Mouse (Mus musculus): ENCODE results near the gene Tmem170b. TPM values are rescaled to one million over a fixed set of nuclear protein-coding genes. Genes with fewer than 3 reads are reported as not detected.
"Not testable (repeated sequence)": the region's sequence is repeated elsewhere in the genome, so short reads cannot be mapped to it uniquely, and the experiment has no call there.

Tmem170b gene
- total RNA-seq, 4 experiments from 2014 or later: 83.3 to 88.9 (median 87.6) TPM

DNA sequence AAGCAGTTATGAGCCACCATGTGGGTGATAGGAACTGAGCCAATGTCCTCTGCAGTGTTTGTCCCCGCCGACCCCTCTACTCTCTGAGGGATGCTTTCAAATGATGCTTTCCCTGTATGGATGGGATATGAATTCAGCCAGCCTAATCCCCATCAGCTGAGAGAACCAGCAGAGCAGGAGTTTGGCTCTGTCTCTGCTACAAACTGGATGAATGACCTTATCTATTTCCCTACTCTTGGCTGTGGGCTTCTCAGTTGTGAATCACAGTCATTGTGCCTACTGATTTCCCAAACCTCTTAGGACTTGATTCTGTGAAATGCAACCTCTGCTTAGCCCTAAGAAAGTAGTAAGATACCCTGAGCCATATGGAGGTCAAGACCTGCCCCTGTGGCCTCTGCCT, 64.2 kb downstream of the Tmem170b start:
- DNase-seq (ENCODE audit: low spot score in 2 of 2): no peak

DNA sequence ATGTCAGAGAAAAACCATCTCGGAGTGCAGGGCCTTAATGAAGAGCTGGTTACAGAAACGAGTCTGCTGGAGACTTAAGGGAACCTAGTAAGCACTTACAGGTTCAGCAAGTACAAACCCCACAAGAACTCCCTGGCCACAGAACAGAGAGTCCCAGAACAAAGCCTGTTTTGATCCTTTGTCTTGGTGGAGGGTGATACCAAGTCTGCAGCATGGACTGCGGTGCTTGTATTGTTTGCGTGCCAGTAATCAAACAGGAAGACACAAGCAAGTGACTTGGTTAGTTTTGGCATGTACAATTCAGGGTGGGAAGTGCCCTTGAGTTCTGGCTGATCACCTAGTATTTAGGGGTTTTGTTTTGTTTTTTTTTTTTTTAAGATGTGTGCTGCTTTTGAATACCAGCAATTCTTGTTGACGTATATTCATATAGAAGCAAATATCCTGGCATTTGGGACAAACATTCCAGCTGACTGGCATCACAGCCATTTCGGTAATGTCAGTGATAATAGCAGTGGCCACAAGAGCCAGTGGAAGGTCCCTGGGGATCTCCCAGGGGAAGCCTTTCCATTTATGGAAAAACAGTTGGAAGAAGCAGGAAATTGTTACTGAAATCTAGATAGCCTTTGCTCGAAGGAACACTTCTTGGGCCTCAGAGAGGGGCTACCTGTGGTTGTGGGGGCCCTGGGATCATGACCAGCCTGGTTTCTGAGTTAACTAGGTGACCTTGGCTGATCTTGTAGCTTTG, 64.9 kb downstream of the Tmem170b start:
- DNase-seq (ENCODE audit: low spot score in 2 of 2): no peak

DNA sequence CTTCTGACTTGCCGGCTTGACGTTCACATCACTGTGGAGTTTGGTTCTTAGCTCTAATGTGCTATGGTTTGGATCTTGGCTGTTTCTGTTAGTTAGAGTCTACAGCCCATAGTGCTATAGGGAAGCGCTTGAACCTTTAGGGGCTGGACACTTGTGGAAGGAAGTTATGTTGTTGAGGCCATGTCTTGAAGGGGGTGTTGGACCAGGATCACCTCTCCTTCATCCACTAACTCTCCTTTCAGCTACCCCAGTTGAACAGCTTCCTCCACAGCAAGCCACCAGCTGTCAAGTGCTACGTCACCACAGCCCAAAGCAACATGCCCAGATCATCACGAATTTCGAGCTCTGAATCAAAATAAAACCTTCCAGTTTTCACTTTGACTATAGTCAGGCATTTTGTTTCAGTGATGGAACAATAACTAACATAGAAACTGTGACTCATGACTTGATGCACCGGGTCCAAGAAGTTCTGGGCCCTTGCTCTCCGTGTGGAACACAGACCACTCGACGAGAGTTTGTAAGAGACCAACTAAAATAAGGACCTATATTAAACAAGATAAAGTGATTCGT, 65.5 kb downstream of the Tmem170b start:
- DNase-seq (ENCODE audit: low spot score in 2 of 2): no peak

DNA sequence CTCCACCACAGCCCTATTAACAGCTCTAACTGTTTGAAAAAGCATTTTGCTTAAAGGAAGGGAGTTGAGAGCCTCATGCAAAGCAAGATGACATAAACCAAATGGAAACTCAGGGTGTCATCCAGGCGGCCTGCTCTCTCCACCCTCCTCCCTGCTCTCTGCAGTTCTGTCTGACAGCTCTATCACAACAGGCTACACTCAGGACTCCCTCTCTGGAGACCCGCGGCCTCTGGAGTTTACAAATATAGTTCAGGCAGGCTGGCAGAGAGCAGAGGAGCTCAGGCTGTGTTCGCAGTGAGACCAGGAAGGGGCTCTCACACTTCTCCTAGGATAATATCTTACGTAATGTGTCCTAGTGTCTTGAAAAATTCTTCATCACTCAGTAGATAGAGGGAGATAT, 67.2 kb downstream of the Tmem170b start:
- not testable (repeated sequence) for DNase-seq (ENCODE audit: low spot score in 2 of 2)

DNA sequence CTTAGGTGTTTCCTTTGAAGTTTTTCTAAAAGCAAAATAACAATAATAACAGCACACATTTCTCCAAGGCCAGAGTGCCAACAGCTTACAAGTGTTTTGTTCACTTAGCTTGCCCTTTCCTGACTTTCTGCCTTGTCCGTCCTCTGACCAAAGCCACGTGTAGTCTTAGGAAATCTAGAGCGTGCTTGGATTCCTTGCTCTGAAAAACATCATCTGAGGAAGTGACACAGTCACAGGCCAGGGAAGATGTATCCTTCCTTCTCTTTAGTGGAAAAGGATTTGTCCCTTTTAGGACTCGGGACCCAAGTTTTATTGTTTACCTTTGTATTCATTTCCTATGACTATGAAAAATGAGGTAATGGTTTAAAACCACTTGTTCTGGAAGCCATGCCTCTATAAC, 67.8 kb downstream of the Tmem170b start:
- DNase-seq (ENCODE audit: low spot score in 2 of 2): no peak

DNA sequence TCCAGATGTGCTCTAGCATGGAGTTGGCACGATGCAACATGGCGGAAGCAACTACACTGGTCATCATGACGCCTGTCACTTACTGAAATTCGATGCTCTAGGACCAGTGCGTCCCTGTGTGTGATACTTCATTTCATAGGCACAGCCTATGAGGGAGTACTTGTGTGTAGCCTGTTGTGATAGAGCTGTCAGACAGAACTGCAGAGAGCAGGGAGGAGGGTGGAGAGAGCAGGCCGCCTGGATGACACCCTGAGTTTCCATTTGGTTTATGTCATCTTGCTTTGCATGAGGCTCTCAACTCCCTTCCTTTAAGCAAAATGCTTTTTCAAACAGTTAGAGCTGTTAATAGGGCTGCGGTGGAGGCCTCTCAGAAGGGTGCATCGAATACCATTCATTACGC, 68.9 kb downstream of the Tmem170b start:
- DNase-seq (ENCODE audit: low spot score in 2 of 2): not testable (repeated sequence)

DNA sequence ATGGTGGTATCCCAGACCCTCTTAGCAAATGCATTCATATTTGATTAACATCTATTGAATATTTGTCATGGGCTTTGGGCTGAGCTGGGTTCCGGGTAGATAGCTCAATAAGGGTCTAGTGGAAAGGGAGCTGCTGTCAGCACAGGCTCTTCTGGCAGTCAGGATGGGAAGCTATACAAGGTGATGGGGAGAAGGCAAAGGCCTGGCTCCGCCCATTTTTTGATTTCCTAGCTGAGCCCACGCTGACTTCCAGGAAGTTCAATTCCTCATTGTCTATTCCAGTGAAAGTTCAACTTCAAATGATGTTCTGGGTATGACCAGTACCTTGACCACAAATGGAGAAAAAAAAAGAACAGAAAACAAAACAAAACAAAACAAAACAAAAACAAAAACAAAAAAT, 69.8 kb downstream of the Tmem170b start:
- DNase-seq (ENCODE audit: low spot score in 2 of 2): no peak

DNA sequence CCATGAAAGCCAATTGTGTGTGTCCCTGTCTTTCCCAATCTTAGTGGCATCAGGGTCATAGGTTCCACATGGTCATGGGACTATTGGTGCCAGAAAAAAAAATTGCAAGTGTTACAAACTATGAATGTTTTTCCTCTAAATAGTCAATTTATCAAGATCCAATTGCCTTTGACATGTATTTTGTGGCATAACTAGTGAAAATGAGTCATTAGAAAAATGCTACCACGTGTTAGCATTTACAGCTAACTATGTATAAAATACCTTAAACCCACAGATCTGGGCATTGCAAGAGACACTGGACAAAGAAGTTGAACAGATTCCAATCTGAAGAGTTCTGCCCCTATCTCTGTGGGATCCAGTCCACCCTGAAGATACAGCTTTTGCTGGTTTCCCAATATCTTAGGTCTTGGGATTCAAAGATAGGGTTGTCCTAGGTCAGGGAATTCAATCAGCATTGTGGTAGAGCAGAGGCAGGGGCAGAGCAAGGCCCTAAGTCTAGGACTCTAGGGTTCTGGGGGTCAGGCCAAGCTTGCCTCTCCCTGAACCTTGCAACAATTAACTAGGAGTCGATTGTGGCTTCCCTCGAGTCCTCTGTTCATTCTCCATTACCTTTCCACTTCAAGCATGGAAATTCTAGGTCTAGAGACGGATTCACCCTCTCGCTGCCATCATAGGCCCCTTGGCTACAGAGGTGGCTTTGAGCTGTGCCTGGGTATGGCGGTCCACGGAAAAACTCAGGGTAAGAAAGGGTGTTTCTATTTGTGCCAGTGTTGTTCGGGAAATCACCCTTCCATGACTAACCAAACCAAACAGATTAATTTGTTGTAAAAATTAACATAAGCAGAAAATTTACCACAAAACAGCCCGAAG, 70.5 kb downstream of the Tmem170b start:
- no peak for DNase-seq (ENCODE audit: low spot score in 2 of 2)

DNA sequence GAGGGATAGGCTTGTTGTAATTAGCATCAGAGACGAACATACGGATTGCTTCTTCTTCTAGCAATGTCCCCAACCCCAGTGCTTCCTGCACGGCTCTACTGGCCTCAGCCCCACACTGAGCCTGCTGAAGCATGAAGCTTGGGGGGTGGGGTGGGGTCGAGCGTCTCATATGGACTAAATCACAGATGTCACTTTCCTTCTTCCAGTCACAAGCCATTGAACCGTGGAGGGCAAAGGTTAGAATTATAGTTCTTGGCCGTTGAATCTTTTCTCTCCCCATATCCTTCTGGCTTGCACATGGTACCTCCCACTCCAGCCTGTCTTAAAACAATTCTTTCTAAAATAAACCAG, 71.1 kb downstream of the Tmem170b start:
- no peak for DNase-seq (ENCODE audit: low spot score in 2 of 2)

DNA sequence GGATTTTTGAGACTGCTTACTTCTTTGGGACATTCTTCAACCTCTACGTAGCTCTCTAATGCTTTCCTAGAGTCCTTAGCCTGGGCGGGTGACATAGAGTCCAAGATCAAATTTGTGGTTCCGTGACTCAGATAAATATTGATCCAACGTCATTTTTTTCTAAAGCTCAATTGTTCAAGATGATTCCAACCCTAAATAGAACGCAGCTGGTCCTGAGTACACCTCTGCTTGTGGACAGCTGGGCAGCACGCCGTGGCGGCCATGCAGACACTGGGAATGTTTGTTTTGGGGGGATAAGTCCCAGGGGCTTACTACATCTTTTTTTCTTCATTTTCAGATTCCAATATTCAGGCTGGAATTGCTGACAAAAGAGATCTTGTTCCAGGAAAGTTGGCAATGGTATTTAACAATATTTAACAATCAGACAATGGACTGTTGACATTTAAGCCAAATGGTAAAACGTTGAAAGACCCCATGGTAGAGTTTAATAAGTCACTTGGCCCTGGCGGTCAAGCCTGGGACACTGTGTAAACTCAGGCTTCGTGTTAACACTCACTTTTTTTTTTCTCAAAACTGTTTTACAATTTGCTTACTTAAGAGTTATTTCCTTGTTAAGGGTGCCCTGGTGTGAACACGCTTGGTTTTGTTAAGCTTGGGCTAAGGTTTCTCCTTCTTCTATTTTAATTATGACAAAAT, 75.3 kb downstream of the Tmem170b start:
- DNase-seq (ENCODE audit: low spot score in 2 of 2): no peak

DNA sequence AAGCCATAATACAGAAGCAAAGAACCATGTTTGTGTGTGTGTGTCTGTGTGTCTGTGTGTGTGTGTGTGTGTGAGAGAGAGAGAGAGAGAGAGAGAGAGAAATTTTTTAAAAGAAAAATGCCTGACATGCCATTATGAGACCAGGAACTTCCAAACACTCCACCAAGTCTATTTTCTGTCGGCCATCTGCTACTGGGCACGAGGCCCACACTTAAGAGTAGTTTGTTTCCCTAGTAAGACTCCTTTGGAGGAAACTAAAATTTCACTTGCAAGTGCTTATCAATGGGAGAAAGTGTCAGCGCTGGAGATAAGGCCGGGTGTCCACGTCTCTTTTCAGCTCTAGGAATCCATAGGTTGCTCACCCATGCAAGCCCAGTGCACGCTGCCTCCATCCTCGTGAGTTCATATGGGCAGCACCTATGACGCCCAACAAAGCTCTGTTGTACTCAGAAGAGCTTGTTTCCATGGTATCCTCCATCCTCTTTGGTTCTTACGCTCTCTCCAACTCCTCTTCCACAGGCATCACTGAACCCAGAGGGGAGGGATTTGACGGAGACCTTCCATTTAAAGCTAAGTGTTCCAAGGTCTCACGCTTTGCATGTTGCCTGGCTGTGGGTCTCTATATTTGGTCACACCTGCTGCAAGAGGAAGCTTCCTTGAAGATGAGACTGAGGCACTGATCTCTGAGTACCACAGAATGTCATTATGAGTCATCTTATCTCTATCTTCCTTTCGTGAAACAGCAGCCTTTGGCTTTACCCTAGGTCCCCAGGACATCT, 76.8 kb downstream of the Tmem170b start:
- peak in 1 of 2 experiments; percentile 23 for DNase-seq (ENCODE audit: low spot score in 2 of 2)

DNA sequence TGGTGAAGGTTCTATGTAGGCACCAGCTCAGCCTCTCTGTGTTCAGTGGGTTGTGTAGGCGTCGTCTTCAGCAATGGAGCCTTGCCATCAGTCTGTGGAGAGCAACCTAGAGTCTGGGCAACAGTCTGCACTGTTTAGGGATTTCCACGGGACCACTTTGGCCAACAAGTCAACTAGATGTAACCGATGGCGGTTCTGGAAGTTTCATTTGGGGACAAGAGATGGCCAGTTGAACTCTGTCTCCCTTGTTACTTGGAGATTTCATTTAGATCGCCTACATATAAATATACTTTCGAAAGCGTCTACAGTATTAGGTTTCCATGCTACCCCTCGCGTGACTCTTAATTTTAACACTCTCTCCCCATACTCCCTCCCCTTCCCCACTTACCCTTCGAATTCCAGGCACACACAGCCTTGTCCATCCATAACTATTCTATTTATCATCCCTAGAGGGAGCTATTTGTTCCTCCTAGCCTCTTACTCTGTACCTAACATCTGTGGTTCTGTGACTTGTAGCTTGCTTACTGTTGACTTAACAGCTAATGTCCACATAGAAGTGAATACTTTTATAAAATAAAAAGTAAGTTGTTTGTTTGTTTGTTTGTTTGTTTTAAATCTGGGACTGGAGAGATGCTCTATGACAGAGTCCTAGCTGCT, 77.8 kb downstream of the Tmem170b start:
- DNase-seq (ENCODE audit: low spot score in 2 of 2): no peak

DNA sequence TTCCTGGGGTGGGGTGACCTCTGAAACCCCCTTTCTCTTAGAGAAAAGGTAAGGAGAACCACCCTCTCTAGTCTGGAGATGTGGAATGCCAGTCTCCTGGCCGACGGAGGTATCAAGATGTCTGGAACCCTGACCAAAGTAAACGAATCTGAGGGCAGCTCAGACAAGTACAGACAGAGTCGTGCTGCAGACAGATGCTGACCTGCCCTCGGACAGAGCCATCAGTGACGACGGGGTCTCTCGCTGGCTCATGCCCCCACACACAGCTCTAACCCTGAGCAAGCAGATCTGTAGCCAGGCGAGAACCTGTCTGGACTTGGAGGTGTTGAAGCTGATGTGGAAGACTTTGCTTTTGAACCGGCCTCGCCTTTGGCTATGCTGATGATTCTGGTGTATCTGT, 79.8 kb downstream of the Tmem170b start:
- no peak for DNase-seq (ENCODE audit: low spot score in 2 of 2)

DNA sequence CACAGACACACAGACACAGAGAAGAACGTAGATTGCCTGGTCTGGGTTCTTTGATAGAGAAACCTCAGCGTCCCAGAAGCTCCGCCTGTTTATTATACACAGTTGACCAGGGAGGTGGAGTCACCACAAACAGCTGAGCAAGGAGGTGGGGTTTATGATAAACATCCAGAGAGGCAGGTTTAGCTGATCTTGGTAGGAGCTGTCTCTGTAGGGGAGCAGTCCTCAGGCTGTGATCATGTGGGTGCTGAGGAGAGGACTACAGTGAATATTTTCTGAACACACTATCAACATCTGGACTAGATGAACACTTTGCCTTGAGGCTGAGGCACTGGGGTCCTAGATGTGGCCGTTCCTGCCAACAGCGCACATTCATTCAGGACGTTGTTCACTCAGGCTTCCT, 83.3 kb downstream of the Tmem170b start:
- DNase-seq (ENCODE audit: low spot score in 2 of 2): no peak

DNA sequence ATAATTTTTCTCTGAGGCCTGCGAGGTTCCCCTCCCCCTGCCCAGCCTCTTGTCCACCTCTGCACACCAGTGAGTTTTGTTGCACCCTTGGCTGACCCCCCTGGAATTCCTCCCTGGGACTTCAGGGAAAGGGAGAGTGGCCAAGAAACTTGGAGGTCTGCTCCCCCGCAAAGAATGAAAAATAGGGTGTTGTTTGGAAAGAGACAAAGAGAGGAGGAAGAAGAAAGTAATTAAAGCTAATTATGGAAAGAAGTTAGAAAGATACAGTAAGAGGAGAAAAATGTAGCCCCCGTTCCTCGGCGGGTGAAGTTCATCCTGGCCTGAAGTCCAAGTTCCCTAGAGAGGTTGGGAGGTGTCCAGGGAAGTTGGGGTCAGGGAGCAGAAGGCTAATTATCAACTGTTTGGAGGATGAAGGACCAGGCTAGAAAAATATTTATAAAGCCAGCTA, 83.9 kb downstream of the Tmem170b start:
- no peak for DNase-seq (ENCODE audit: low spot score in 2 of 2)

Other genes starting within 250 kb of the Tmem170b start
- gene Nedd9, start 118.5 kb upstream of the Tmem170b start, total RNA-seq (2022): 10 to 100 TPM; 12.6 to 17.8 (median 14.1) TPM
- gene Adtrp, start 241.8 kb downstream of the Tmem170b start, total RNA-seq (2022): under 1 TPM in 2 of 4 experiments, not detected in 2; 0.82 to 0.87 TPM

All from layer of hippocampus, adult 8-10 months (tissue).